Mouse (Mus musculus): ENCODE data around the gene Abhd4. TPM values are rescaled to one million over a fixed set of nuclear protein-coding genes. Genes with fewer than 3 reads are reported as not detected.
A peak's percentile ranks its signal among the peaks of the same experiment; 100 is the strongest.

The Abhd4 gene
- polyA plus RNA-seq (2016; fragmentation: Nextera tagmentation; extraction: Ambion mirVana): 42.5 and 44.0 TPM in 2 replicates

- Histone ChIP-seq H3K36me3 (replicated peaks) (peaks cover 15% of the 10 kb centered on the region), H3K9me3 (no peaks in the 10 kb centered on the region), H3K4me3 (peak within 1 kb of the TSS; percentile 76), H3K4me1 (peaks cover 53% of the 10 kb centered on the region), H3K27me3 (ENCODE audit: poor library complexity, severe bottlenecking) (peaks cover 7% of the 10 kb centered on the region; the same call in 1 of the 2 replicates), H3K27ac (peak within 1 kb of the TSS; percentile 90)
- WGBS: under 1% methylated on average over 39 of the region's 39 CpGs
- peak; percentile 96 for DNase-seq (ENCODE audit: extremely low spot score, low spot score)
Observed at GRCm38 (mm10) chr14:54253741-54254291, at the start of gene Abhd4, which contains the start of gene Dad1. Abhd4 (plus strand) TSS chr14:54254188. Dad1 (minus strand) TSS chr14:54254104.

- WGBS: 85% methylated on average over 8 of the region's 8 CpGs
- no peak for DNase-seq (ENCODE audit: extremely low spot score, low spot score)
- no peak overlapping the region for H3K4me3 ChIP-seq
- no peaks in the 10 kb centered on the region for H3K9me3 ChIP-seq
- H3K27me3 ChIP-seq (ENCODE audit: poor library complexity, severe bottlenecking): no peaks in the 10 kb centered on the region
- no peaks in the 10 kb centered on the region for H3K4me1 ChIP-seq
- H3K36me3 ChIP-seq (replicated peaks): no peaks in the 10 kb centered on the region
- H3K27ac ChIP-seq: no peak overlapping the region
Observed at GRCm38 (mm10) chr14:54204311-54204710, 49.7 kb upstream of the Abhd4 start.

- 72% methylated on average over 4 of the region's 4 CpGs for WGBS
- H3K4me3 ChIP-seq: no peak overlapping the region
- H3K9me3 ChIP-seq: no peaks in the 10 kb centered on the region
- H3K4me1 ChIP-seq: no peaks in the 10 kb centered on the region
- no peak overlapping the region for H3K27ac ChIP-seq
- no peak for DNase-seq (ENCODE audit: extremely low spot score, low spot score)
- H3K36me3 ChIP-seq (replicated peaks): no peaks in the 10 kb centered on the region
- no peaks in the 10 kb centered on the region for H3K27me3 ChIP-seq (ENCODE audit: poor library complexity, severe bottlenecking)
Observed at GRCm38 (mm10) chr14:54204786-54205185, 49.2 kb upstream of the Abhd4 start.

GRCm38 (mm10) chr14:54205904-54206303, 48.1 kb upstream of the Abhd4 start:
- 71% methylated on average over 6 of the region's 6 CpGs for whole genome bisulfite sequencing
- Histone ChIP-seq H3K4me1 (no peaks in the 10 kb centered on the region), H3K27me3 (ENCODE audit: poor library complexity, severe bottlenecking) (no peaks in the 10 kb centered on the region), H3K36me3 (replicated peaks) (no peaks in the 10 kb centered on the region), H3K27ac (no peak overlapping the region), H3K9me3 (no peaks in the 10 kb centered on the region), H3K4me3 (no peak overlapping the region)
- no peak for DNase-seq (ENCODE audit: extremely low spot score, low spot score)

GRCm38 (mm10) chr14:54206309-54206708, 47.7 kb upstream of the Abhd4 start:
- H3K36me3 ChIP-seq (replicated peaks): no peaks in the 10 kb centered on the region
- H3K27ac ChIP-seq: no peak overlapping the region
- 87% methylated on average over 5 of the region's 5 CpGs for WGBS
- no peaks in the 10 kb centered on the region for H3K9me3 ChIP-seq
- no peak overlapping the region for H3K4me3 ChIP-seq
- no peak for DNase-seq (ENCODE audit: extremely low spot score, low spot score)
- H3K27me3 ChIP-seq (ENCODE audit: poor library complexity, severe bottlenecking): no peaks in the 10 kb centered on the region
- no peaks in the 10 kb centered on the region for H3K4me1 ChIP-seq

- no peak overlapping the region for H3K4me3 ChIP-seq
- WGBS: 86% methylated on average over 15 of the region's 15 CpGs
- no peaks in the 10 kb centered on the region for H3K27me3 ChIP-seq (ENCODE audit: poor library complexity, severe bottlenecking)
- no peaks in the 10 kb centered on the region for H3K36me3 ChIP-seq (replicated peaks)
- H3K27ac ChIP-seq: no peak overlapping the region
- H3K9me3 ChIP-seq: no peaks in the 10 kb centered on the region
- no peak for DNase-seq (ENCODE audit: extremely low spot score, low spot score)
- H3K4me1 ChIP-seq: no peaks in the 10 kb centered on the region
Observed at GRCm38 (mm10) chr14:54206750-54207550, 47.0 kb upstream of the Abhd4 start.

- Histone ChIP-seq H3K4me1 (no peaks in the 10 kb centered on the region), H3K27ac (no peak overlapping the region), H3K36me3 (replicated peaks) (no peaks in the 10 kb centered on the region), H3K9me3 (no peaks in the 10 kb centered on the region), H3K27me3 (ENCODE audit: poor library complexity, severe bottlenecking) (no peaks in the 10 kb centered on the region), H3K4me3 (no peak overlapping the region)
- no peak for DNase-seq (ENCODE audit: extremely low spot score, low spot score)
- 83% methylated on average over 5 of the region's 5 CpGs for WGBS
Observed at GRCm38 (mm10) chr14:54207924-54208323, 46.1 kb upstream of the Abhd4 start.

- H3K4me3 ChIP-seq: no peak overlapping the region
- H3K36me3 ChIP-seq (replicated peaks): no peaks in the 10 kb centered on the region
- no peaks in the 10 kb centered on the region for H3K27me3 ChIP-seq (ENCODE audit: poor library complexity, severe bottlenecking)
- no peaks in the 10 kb centered on the region for H3K9me3 ChIP-seq
- no peaks in the 10 kb centered on the region for H3K4me1 ChIP-seq
- DNase-seq (ENCODE audit: extremely low spot score, low spot score): no peak
- H3K27ac ChIP-seq: no peak overlapping the region
- WGBS: 73% methylated on average over 6 of the region's 6 CpGs
Observed at GRCm38 (mm10) chr14:54208741-54209140, 45.2 kb upstream of the Abhd4 start.

GRCm38 (mm10) chr14:54209932-54210331, 44.1 kb upstream of the Abhd4 start:
- Histone ChIP-seq H3K4me1 (no peaks in the 10 kb centered on the region), H3K27ac (no peak overlapping the region), H3K36me3 (replicated peaks) (no peaks in the 10 kb centered on the region), H3K27me3 (ENCODE audit: poor library complexity, severe bottlenecking) (no peaks in the 10 kb centered on the region), H3K4me3 (no peak overlapping the region), H3K9me3 (no peaks in the 10 kb centered on the region)
- no peak for DNase-seq (ENCODE audit: extremely low spot score, low spot score)
- WGBS: 86% methylated on average over 5 of the region's 5 CpGs

GRCm38 (mm10) chr14:54210401-54210800, 43.6 kb upstream of the Abhd4 start:
- no peak for DNase-seq (ENCODE audit: extremely low spot score, low spot score)
- H3K27me3 ChIP-seq (ENCODE audit: poor library complexity, severe bottlenecking): no peaks in the 10 kb centered on the region
- no peak overlapping the region for H3K4me3 ChIP-seq
- H3K4me1 ChIP-seq: no peaks in the 10 kb centered on the region
- H3K36me3 ChIP-seq (replicated peaks): no peaks in the 10 kb centered on the region
- no peak overlapping the region for H3K27ac ChIP-seq
- 94% methylated on average over 2 of the region's 2 CpGs for WGBS
- no peaks in the 10 kb centered on the region for H3K9me3 ChIP-seq

- WGBS: 90% methylated on average over 8 of the region's 8 CpGs
- Histone ChIP-seq H3K9me3 (no peaks in the 10 kb centered on the region), H3K4me3 (no peak overlapping the region), H3K4me1 (no peaks in the 10 kb centered on the region), H3K36me3 (replicated peaks) (no peaks in the 10 kb centered on the region), H3K27me3 (ENCODE audit: poor library complexity, severe bottlenecking) (no peaks in the 10 kb centered on the region), H3K27ac (no peak overlapping the region)
- DNase-seq (ENCODE audit: extremely low spot score, low spot score): no peak
Observed at GRCm38 (mm10) chr14:54211199-54211598, 42.8 kb upstream of the Abhd4 start.

- H3K9me3 ChIP-seq: no peaks in the 10 kb centered on the region
- no peaks in the 10 kb centered on the region for H3K27me3 ChIP-seq (ENCODE audit: poor library complexity, severe bottlenecking)
- no peak for DNase-seq (ENCODE audit: extremely low spot score, low spot score)
- no peak overlapping the region for H3K27ac ChIP-seq
- 86% methylated on average over 5 of the region's 5 CpGs for WGBS
- H3K36me3 ChIP-seq (replicated peaks): no peaks in the 10 kb centered on the region
- no peak overlapping the region for H3K4me3 ChIP-seq
- no peaks in the 10 kb centered on the region for H3K4me1 ChIP-seq
Observed at GRCm38 (mm10) chr14:54211755-54212154, 42.2 kb upstream of the Abhd4 start.

- H3K27me3 ChIP-seq (ENCODE audit: poor library complexity, severe bottlenecking): no peaks in the 10 kb centered on the region
- no peaks in the 10 kb centered on the region for H3K9me3 ChIP-seq
- H3K4me1 ChIP-seq: 0 out of 2 replicates have a peak, but pooled peaks cover 2% of the 10 kb centered on the region
- WGBS: 86% methylated on average over 2 of the region's 2 CpGs
- no peak overlapping the region for H3K4me3 ChIP-seq
- H3K27ac ChIP-seq: no peak overlapping the region
- H3K36me3 ChIP-seq (replicated peaks): no peaks in the 10 kb centered on the region
- no peak for DNase-seq (ENCODE audit: extremely low spot score, low spot score)
Observed at GRCm38 (mm10) chr14:54213734-54214133, 40.3 kb upstream of the Abhd4 start.
